Mouse (Mus musculus) liver, embryonic 14.5 days (tissue): ENCODE data around the gene Btbd9.

Experiments
- CTCF ChIP-seq: IDR thresholded peaks from 2 replicates; pipeline ENCODE4 v1.5.1; 2016; ENCODE audit warnings: antibody characterized with exemption, low read depth, control low read depth
- EP300 ChIP-seq: IDR thresholded peaks from 2 replicates; pipeline ENCODE4 v1.6.1; 2016; ENCODE audit warnings: antibody characterized with exemption, low read depth

GRCm38 (mm10) chr17:30518431-30519171 is 57.7 kb downstream of the Btbd9 start:
- TF ChIP-seq CTCF (no peak), EP300 (no peak)
